Mouse (Mus musculus) erythroblast, embryonic 14.5 days (primary cell): ENCODE measurements around the gene Tat.

Source experiments
- GATA1 ChIP-seq: IDR thresholded peaks from 2 replicates; pipeline ENCODE4 v1.6.1; 2012; ENCODE audit warnings: low read length, inconsistent platforms, mixed read lengths
- TAL1 ChIP-seq: IDR thresholded peaks from 3 replicates; pipeline ENCODE4 v1.6.1; 2012; ENCODE audit warnings: low read length, inconsistent platforms, mixed read lengths

- no peak for TF ChIP-seq TAL1
- TF ChIP-seq GATA1: no peak
These were observed 28.4 kb upstream of the Tat start, which contains the start of gene Marveld3 for GRCm38 (mm10) chr8:109961693-109962367.
